Mouse (Mus musculus): ENCODE measurements around the gene Ppil4.

- TF ChIP-seq CTCF (IDR thresholded peaks at IDR 0.05; ENCODE audit: borderline replicate concordance, extremely low read depth, insufficient read depth, insufficient read length), result no peak
- TF ChIP-seq POLR2A (IDR thresholded peaks at IDR 0.05; ENCODE audit: borderline replicate concordance, extremely low read depth, insufficient read depth, insufficient read length, poor library complexity, severe bottlenecking), result no peak
These were observed 50.5 kb downstream of the Ppil4 start for GRCm38 (mm10) chr10:7843181-7843580.

Measured in brain, embryonic 14.5 days (tissue).